Mouse (Mus musculus): ENCODE measurements at regions not wholly inside any gene's neighbourhood (a gene's known extent, or its start where the extent isn't known, plus 50 kb on each side); places are given as distances from the start of the nearest gene placed in this dataset.

DNA sequence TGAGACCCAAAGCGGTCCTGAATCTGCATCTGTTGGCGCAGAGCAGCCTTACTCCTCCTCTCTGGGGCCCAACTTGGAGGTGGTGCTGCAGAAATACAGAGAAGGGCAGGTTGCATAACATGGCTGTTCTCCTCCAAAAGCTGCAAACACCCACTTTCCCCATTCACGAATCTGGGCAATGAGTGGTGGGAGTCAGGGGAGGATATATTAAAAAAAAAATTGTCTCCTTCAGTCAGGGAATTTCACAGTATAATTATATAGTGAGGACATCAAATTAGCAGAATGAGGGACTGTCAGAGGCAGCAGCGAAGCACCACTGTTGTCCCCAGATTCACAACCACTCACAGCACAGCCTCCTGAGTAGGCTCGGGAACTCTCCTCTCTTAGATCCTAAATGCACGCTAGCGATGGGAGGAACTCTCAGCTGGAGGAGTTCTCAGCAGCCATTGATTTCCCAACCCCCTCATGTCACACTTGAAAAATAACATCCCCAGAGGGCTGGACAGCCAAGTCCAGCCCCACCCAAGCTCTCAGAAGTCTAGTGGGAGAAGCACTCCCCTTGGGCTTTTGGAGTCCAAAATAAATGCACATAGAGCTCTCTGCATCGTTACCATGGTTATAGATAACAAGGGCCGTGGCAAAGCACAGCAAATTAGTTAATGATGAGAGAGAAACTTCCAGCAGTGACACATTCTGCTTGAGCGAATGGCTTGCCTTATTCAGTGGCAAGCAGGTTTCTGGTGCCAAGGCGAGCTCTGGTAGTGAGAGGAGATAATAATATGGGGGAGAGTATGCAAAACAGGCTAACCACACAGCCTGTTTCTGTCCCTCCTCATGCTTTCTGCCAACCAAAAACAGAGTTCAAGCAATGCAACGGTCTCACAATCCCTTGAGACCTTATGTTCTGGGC is 67.6 kb upstream of the Rasgrf1 start:
- no peaks in the 10 kb centered on the region for H3K27me3 ChIP-seq (ENCODE audit: control insufficient read depth, insufficient read depth, low read length)
- no peak overlapping the region for H3K4me3 ChIP-seq (ENCODE audit: low read depth, low read length)
- no peaks in the 10 kb centered on the region for H3K36me3 ChIP-seq (ENCODE audit: control insufficient read depth, insufficient read depth, low read length)
- no peak overlapping the region for H3K9ac ChIP-seq (ENCODE audit: low read length)
- H3K27ac ChIP-seq (replicated peaks), result no peak overlapping the region
- TF ChIP-seq CTCF (IDR thresholded peaks at IDR 0.05; ENCODE audit: low read depth) (no peak), EP300 (optimal IDR thresholded peaks at IDR 0.05) (no peak)
- no peak for DNase-seq (ENCODE audit: low spot score)
- no peaks in the 10 kb centered on the region for H3K9me3 ChIP-seq (ENCODE audit: control insufficient read depth, low read length)
- 47% methylated on average over 12 of the region's 12 CpGs for WGBS
- H3K4me2 ChIP-seq (replicated peaks; ENCODE audit: low read depth), result no peak overlapping the region
- no peak for ATAC-seq (ENCODE audit: low FRiP score, low TSS enrichment)
- H3K4me1 ChIP-seq (replicated peaks; ENCODE audit: control insufficient read depth, insufficient read depth), result no peaks in the 10 kb centered on the region

DNA sequence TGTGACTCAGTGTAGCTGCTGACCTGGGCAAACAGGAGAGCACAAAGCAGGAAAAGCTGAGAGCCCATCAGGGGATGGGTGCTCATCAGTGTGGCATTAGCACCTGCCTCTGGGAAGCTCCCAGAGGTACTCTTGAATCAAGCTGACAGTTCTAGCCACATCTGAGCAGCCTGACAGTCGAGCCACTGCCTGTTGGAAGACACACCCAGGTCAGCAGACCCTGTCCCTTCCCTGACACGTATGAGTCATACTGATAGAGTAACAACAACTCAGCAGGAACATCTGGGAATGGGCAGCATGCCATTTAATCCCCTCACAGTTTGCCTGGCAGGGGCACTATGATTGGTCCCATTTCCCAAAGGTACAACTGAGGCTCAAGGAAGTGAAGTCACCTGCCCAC is 68.3 kb upstream of the Rasgrf1 start:
- TF ChIP-seq EP300 (optimal IDR thresholded peaks at IDR 0.05) (no peak), CTCF (IDR thresholded peaks at IDR 0.05; ENCODE audit: low read depth) (no peak)
- ATAC-seq (ENCODE audit: low FRiP score, low TSS enrichment), result no peak
- 45% methylated on average over 2 of the region's 2 CpGs for WGBS

DNA sequence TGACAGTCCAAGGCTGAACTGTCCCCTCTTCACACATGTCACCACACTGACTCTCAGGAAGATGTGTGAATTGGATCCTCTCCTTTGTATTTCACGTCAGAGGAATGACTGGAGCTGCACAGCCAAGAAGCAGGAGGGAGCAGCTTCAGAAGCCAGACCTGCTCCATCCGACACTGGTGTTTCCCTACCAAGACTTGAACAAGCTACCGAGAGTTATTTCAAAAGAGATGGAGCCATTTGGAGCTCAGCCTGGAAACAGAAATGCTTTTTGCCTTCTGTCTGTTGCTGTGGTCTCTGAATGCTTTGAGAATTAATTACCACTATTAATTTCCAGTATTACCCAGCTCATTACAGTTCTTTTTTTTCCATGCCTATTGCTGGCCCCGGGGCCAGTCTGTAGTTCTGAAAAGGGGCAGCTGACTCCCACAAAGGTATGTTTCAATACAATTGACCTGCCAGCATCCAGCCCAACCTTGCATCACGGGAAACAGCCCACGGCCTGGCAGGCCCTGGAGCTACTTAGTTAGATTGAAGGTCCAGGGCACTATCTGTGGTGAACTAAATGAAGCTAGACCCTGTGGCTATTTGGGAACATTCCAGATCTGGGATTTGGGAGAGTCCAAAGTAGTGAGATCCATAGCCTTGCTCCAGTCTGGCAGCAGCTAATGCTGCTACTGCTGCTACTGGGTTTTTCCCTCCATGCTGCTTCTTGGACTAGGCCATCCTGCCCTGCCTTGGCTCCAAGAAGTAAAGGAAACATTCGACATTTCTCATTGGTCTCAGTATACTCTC is 73.1 kb upstream of the Rasgrf1 start:
- Histone ChIP-seq H3K27ac (replicated peaks) (no peak overlapping the region), H3K9me3 (ENCODE audit: control insufficient read depth, low read length) (no peaks in the 10 kb centered on the region), H3K36me3 (ENCODE audit: control insufficient read depth, insufficient read depth, low read length) (no peaks in the 10 kb centered on the region), H3K27me3 (ENCODE audit: control insufficient read depth, insufficient read depth, low read length) (no peaks in the 10 kb centered on the region), H3K9ac (ENCODE audit: low read length) (no peak overlapping the region), H3K4me2 (replicated peaks; ENCODE audit: low read depth) (no peak overlapping the region), H3K4me3 (ENCODE audit: low read depth, low read length) (no peak overlapping the region), H3K4me1 (replicated peaks; ENCODE audit: control insufficient read depth, insufficient read depth) (no peaks in the 10 kb centered on the region)
- WGBS, result 82% methylated on average over 7 of the region's 7 CpGs
- ATAC-seq (ENCODE audit: low FRiP score, low TSS enrichment) (no peak), DNase-seq (ENCODE audit: low spot score) (no peak)
- TF ChIP-seq EP300 (optimal IDR thresholded peaks at IDR 0.05) (no peak), CTCF (IDR thresholded peaks at IDR 0.05; ENCODE audit: low read depth) (no peak)

More for the DNA sequence above, 68.3 kb upstream of the Rasgrf1 start:
- Histone ChIP-seq H3K4me2 (replicated peaks; ENCODE audit: low read depth) (no peak overlapping the region), H3K27me3 (ENCODE audit: control insufficient read depth, insufficient read depth, low read length) (no peaks in the 10 kb centered on the region), H3K36me3 (ENCODE audit: control insufficient read depth, insufficient read depth, low read length) (no peaks in the 10 kb centered on the region), H3K9ac (ENCODE audit: low read length) (no peak overlapping the region), H3K9me3 (ENCODE audit: control insufficient read depth, low read length) (no peaks in the 10 kb centered on the region), H3K4me3 (ENCODE audit: low read depth, low read length) (no peak overlapping the region), H3K27ac (replicated peaks) (no peak overlapping the region), H3K4me1 (replicated peaks; ENCODE audit: control insufficient read depth, insufficient read depth) (no peaks in the 10 kb centered on the region)
- no peak for DNase-seq (ENCODE audit: low spot score)

DNA sequence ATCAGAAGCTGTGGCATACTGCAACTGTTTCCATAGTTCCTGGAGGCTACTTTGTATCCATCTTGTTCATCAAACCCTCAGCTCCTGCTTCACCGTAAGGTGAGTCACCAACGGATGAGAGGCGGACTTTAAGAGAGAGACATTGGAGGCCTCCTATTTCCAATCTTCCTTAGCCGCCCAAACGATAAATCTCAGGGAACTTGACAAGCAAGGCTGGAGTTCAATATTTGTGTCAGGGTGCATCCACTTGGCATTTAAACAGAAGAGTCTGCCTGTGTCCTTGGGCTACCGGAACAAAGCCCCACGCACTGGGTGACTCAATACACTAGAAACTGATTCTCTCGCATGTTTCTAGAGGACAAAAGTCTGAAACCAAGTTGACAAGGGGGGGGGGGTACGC is 76.1 kb upstream of the Rasgrf1 start:
- H3K36me3 ChIP-seq (ENCODE audit: control insufficient read depth, insufficient read depth, low read length), result no peaks in the 10 kb centered on the region
- H3K27me3 ChIP-seq (ENCODE audit: control insufficient read depth, insufficient read depth, low read length), result no peaks in the 10 kb centered on the region
- WGBS, result 73% methylated on average over 9 of the region's 9 CpGs
- H3K27ac ChIP-seq (replicated peaks), result no peak overlapping the region
- H3K9ac ChIP-seq (ENCODE audit: low read length), result no peak overlapping the region
- DNase-seq (ENCODE audit: low spot score) (no peak), ATAC-seq (ENCODE audit: low FRiP score, low TSS enrichment) (no peak)
- H3K4me2 ChIP-seq (replicated peaks; ENCODE audit: low read depth), result no peak overlapping the region
- H3K4me3 ChIP-seq (ENCODE audit: low read depth, low read length), result no peak overlapping the region
- no peaks in the 10 kb centered on the region for H3K9me3 ChIP-seq (ENCODE audit: control insufficient read depth, low read length)
- TF ChIP-seq EP300 (optimal IDR thresholded peaks at IDR 0.05) (no peak), CTCF (IDR thresholded peaks at IDR 0.05; ENCODE audit: low read depth) (no peak)
- no peaks in the 10 kb centered on the region for H3K4me1 ChIP-seq (replicated peaks; ENCODE audit: control insufficient read depth, insufficient read depth)

DNA sequence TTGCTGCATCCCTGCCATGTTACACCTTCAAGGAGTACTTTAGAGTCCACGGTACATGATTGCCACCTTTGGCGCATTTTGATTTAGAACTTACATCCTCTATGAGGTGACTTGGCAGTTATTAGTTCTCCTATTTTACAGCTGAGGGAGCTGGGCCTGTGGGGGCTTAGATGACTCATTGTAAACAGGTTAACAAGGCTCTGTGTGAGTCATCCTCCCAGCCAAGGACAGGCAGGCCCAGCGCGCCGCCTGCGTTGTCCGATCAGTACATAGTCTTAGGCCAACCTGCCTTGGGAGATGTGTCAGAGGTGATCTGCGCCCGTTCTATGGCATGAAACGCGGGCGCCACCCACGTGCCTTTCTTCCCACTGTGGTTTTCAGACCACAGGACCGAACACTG is 77.9 kb upstream of the Rasgrf1 start:
- Histone ChIP-seq H3K27ac (replicated peaks) (no peak overlapping the region), H3K4me2 (replicated peaks; ENCODE audit: low read depth) (no peak overlapping the region), H3K36me3 (ENCODE audit: control insufficient read depth, insufficient read depth, low read length) (no peaks in the 10 kb centered on the region), H3K9me3 (ENCODE audit: control insufficient read depth, low read length) (no peaks in the 10 kb centered on the region), H3K4me3 (ENCODE audit: low read depth, low read length) (no peak overlapping the region), H3K27me3 (ENCODE audit: control insufficient read depth, insufficient read depth, low read length) (no peaks in the 10 kb centered on the region), H3K9ac (ENCODE audit: low read length) (no peak overlapping the region), H3K4me1 (replicated peaks; ENCODE audit: control insufficient read depth, insufficient read depth) (no peaks in the 10 kb centered on the region)
- TF ChIP-seq EP300 (optimal IDR thresholded peaks at IDR 0.05) (no peak), CTCF (IDR thresholded peaks at IDR 0.05; ENCODE audit: low read depth) (no peak)
- 71% methylated on average over 14 of the region's 14 CpGs for WGBS
- DNase-seq (ENCODE audit: low spot score), result no peak
- ATAC-seq (ENCODE audit: low FRiP score, low TSS enrichment), result no peak

DNA sequence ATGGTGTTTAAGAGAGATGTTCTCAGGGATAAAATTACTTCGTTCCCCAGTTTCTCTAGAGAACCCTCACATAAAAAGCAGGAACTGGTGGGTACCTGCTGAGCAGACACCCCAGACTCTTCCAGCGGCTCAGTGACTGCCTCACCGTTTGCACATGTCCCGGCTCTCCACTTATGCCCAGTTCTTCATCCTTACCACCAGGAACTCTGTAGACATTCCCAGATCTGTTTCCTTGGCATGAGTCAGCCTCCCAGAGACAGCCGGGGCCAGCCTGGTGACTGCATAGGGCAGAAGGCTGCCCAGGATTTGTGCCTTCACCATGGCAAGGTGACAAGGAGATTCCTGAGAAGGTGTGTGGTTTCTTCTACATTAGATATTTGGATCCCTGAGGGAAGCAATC is 81.6 kb upstream of the Rasgrf1 start:
- ATAC-seq (ENCODE audit: low FRiP score, low TSS enrichment) (no peak), DNase-seq (ENCODE audit: low spot score) (no peak)
- Histone ChIP-seq H3K27ac (replicated peaks) (no peak overlapping the region), H3K9me3 (ENCODE audit: control insufficient read depth, low read length) (no peaks in the 10 kb centered on the region), H3K27me3 (ENCODE audit: control insufficient read depth, insufficient read depth, low read length) (no peaks in the 10 kb centered on the region), H3K4me1 (replicated peaks; ENCODE audit: control insufficient read depth, insufficient read depth) (no peaks in the 10 kb centered on the region), H3K4me3 (ENCODE audit: low read depth, low read length) (no peak overlapping the region), H3K36me3 (ENCODE audit: control insufficient read depth, insufficient read depth, low read length) (no peaks in the 10 kb centered on the region), H3K9ac (ENCODE audit: low read length) (no peak overlapping the region), H3K4me2 (replicated peaks; ENCODE audit: low read depth) (no peak overlapping the region)
- WGBS, result 89% methylated on average over 5 of the region's 5 CpGs
- no peak for TF ChIP-seq EP300 (optimal IDR thresholded peaks at IDR 0.05)
- TF ChIP-seq CTCF (IDR thresholded peaks at IDR 0.05; ENCODE audit: low read depth), result no peak

Data from stomach, postnatal 0 days (tissue).